Mouse (Mus musculus) left cerebral cortex, adult 9 months (tissue): ENCODE measurements around the gene Lta.

ENCODE experiments used
- DNase-seq, 2 experiments: peaks; one replicate each; pipeline ENCODE4 v3.0.0; 2022; ENCODE audit warnings: low spot score in 2 of 2

The Lta gene

GRCm38 (mm10) chr17:35185639-35186611, 19.2 kb downstream of the Lta start:
- DNase-seq = peak in 1 of 2 experiments; percentile 34

- DNase-seq = no peak
Observed at GRCm38 (mm10) chr17:35180093-35180492, 25.1 kb downstream of the Lta start.

- no peak for DNase-seq
Observed at GRCm38 (mm10) chr17:35178528-35178927, 26.6 kb downstream of the Lta start.

GRCm38 (mm10) chr17:35175968-35176367, 29.2 kb downstream of the Lta start, which contains the start of gene Aif1:
TSS of gene Aif1 (minus strand) at chr17:35176068.
- no peak for DNase-seq

GRCm38 (mm10) chr17:35175382-35175781, 29.8 kb downstream of the Lta start:
- DNase-seq = no peak

- no peak for DNase-seq
Observed at GRCm38 (mm10) chr17:35174201-35174977, 30.8 kb downstream of the Lta start.

GRCm38 (mm10) chr17:35173329-35173728, 31.8 kb downstream of the Lta start:
- no peak for DNase-seq

- peak in 1 of 2 experiments; percentile 74 for DNase-seq
Observed at GRCm38 (mm10) chr17:35172445-35173234, 32.5 kb downstream of the Lta start.

- no peak for DNase-seq
Observed at GRCm38 (mm10) chr17:35168541-35169207, 36.5 kb downstream of the Lta start.

GRCm38 (mm10) chr17:35167794-35168193, 37.4 kb downstream of the Lta start:
- DNase-seq = peak in 1 of 2 experiments; percentile 52

- DNase-seq = peak in 1 of 2 experiments; percentile 87
Observed at GRCm38 (mm10) chr17:35166352-35167035, 38.7 kb downstream of the Lta start.

- DNase-seq = no peak
Observed at GRCm38 (mm10) chr17:35165451-35166155, 39.5 kb downstream of the Lta start.

GRCm38 (mm10) chr17:35164568-35165450, 40.3 kb downstream of the Lta start, which contains the start of gene Prrc2a:
TSS of gene Prrc2a (minus strand) at chr17:35164897.
- DNase-seq = peak; percentile 99

- DNase-seq = no peak
Observed at GRCm38 (mm10) chr17:35164218-35164567, 41.0 kb downstream of the Lta start.

GRCm38 (mm10) chr17:35163326-35164081, 41.6 kb downstream of the Lta start:
- no peak for DNase-seq

- no peak for DNase-seq
Observed at GRCm38 (mm10) chr17:35162730-35163129, 42.4 kb downstream of the Lta start.

- DNase-seq = no peak
Observed at GRCm38 (mm10) chr17:35162121-35162520, 43.0 kb downstream of the Lta start.

- DNase-seq = no peak
Observed at GRCm38 (mm10) chr17:35161421-35161820, 43.7 kb downstream of the Lta start.
